Mouse (Mus musculus): ENCODE measurements around the gene Ppef2. TPM values are rescaled to one million over a fixed set of nuclear protein-coding genes. Genes with fewer than 3 reads are reported as not detected.

Ppef2 gene
- polyA plus RNA-seq, 3 experiments from 2014 or later, result 0.20 to 0.44 (median 0.33) TPM

DNA sequence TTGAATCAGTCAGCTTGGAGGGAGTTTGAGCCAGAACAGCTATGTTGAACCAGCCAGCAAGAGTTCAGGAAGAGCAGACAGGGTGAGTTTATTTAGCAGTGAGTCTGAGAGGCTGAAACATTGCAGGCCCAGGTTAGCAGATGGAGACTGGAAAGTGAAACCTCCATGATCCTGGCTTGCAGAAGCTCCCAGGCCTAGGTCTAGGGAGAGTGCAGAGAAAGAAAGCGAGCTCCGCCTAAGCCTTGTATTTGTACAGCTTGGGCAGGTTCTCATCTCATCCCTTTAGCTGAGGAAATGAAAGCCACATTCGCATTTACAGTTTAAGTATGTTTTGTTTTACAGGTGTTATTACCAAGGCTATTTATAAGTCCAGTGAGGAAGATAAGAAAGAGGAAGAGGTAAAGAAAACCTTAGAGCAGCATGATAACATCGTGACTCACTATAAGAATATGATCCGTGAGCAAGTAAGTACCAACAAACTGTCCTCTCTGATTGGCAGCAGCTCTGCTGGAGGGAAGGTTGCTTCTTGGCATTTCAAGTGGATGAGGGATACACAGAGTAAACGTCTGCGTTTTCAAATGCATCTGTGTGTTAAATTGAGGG is 67.1 kb downstream of the Ppef2 start:
- ATAC-seq, result no peak

DNA sequence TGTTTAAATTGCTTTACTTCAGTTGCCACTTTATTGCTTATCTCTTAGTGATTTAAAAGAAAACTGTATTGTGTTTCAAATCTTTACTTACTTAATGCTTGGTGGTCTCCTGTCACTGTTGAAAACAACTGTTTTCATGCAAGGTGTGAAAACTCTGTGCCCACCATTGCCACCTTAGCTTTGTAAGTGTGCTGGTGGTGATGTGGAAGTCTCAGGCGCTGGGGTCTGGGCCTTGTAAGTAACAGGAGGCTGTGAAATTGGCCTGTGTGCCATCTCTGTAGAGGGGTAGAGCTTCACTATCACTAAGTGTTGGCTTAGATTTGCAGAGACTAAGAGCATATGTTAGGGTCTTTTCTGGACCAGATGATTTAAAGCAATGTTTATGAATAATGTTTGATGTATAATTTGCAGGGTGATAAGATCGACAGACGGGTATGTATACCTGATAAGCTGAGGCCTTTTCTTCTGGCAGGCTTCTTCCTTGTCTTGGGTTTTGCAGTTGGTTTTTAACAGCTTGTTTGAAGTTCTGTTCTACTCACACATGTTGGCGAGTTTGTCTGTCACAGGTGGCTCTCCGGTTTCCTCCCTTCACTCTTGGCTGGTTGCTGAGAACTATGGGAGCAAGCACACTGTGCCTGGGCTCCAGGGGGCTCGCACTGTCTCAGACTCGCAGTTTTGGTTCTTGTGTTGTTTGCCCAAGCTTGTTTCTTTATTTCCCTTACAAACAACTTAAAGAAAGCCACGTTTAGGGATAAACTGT is 72.8 kb downstream of the Ppef2 start:
- ATAC-seq, result no peak

Other genes with a start within 250 kb of the Ppef2 start
- 1 to 10 TPM; 1.6 to 3.8 (median 3.6) TPM for gene Cdkl2, start 212.4 kb downstream of the Ppef2 start, polyA plus RNA-seq (2017; shearing (Covaris generic))
- gene G3bp2, start 172.6 kb downstream of the Ppef2 start, polyA plus RNA-seq (2017; shearing (Covaris generic)), result 100 to 1,000 TPM; 225 to 265 (median 245) TPM
- gene Uso1, start 118.3 kb downstream of the Ppef2 start, polyA plus RNA-seq (2017; shearing (Covaris generic)), result 10 to 100 TPM; 31.3 to 36.7 (median 34.4) TPM
- not detected for gene U90926, start 40.9 kb downstream of the Ppef2 start, polyA plus RNA-seq (2017; shearing (Covaris generic))
- 10 to 100 TPM; 10.3 to 13.2 (median 11.2) TPM for gene Naaa, start 21.9 kb upstream of the Ppef2 start, polyA plus RNA-seq (2017; shearing (Covaris generic))
- 10 to 100 TPM; 30.5 to 59.4 (median 50.2) TPM for gene Sdad1, start 54.2 kb upstream of the Ppef2 start, polyA plus RNA-seq (2017; shearing (Covaris generic))
- under 1 TPM in 1 of 3 experiments, not detected in 2; 0.99 TPM for gene Cxcl9, start 71.8 kb upstream of the Ppef2 start, polyA plus RNA-seq (2017; shearing (Covaris generic))
- 10 to 100 TPM in 2 of 3 experiments, 1 to 10 TPM in 1; 8.3 to 26.9 (median 19.1) TPM for gene Art3, start 75.5 kb upstream of the Ppef2 start, polyA plus RNA-seq (2017; shearing (Covaris generic))
- 10 to 100 TPM; 18.3 to 32.3 (median 19.9) TPM for gene Cxcl10, start 92.6 kb upstream of the Ppef2 start, polyA plus RNA-seq (2017; shearing (Covaris generic))
- 10 to 100 TPM; 32.4 to 55.2 (median 40.2) TPM for gene Nup54, start 178.9 kb upstream of the Ppef2 start, polyA plus RNA-seq (2017; shearing (Covaris generic))